Comparison of ENCODE assay signal across 18 mouse cellular contexts in genomic region chr4:84385156-84385555, GRCm38 (mm10).
"Had no signal": no experiment of that assay in that cellular context is flagged by ENCODE, and none has a peak within 500 bp of the region (broad histone marks: within the 10 kb centered on the region; RNA-seq: fewer than 3 reads in every experiment).

No protein-coding gene starts in this region.

- H3K9ac ChIP-seq: lung, embryonic 14.5 days; midbrain, embryonic 13.5 days; midbrain, embryonic 15.5 days; neural tube, embryonic 12.5 days had no signal

- H3K27ac ChIP-seq: macrophage; midbrain, embryonic 13.5 days; midbrain, embryonic 15.5 days; neural tube, embryonic 12.5 days had no signal

- H3K9me3 ChIP-seq: megakaryocyte, embryonic 14.5 days; midbrain, embryonic 13.5 days; midbrain, embryonic 15.5 days; neural tube, embryonic 12.5 days had no signal

- H3K4me3 ChIP-seq: megakaryocyte, embryonic 14.5 days; midbrain, embryonic 13.5 days; midbrain, embryonic 15.5 days; neural tube, embryonic 12.5 days had no signal

- DNase-seq: lung, adult 18-20 months; lung, embryonic 14.5 days; lung, postnatal 10 days; lung, postnatal 36 days; retina, postnatal 1 day; right cerebral cortex, adult 18-20 months; right cerebral cortex, postnatal 25 days; right cerebral cortex, postnatal 4 days; spleen, adult 18-20 months; thymus, adult 18-20 months; thymus, postnatal 14 days; thymus, postnatal 36 days had no signal

- H3K4me2 ChIP-seq: lung, embryonic 14.5 days; midbrain, embryonic 11.5 days; midbrain, embryonic 13.5 days; midbrain, embryonic 15.5 days; neural tube, embryonic 12.5 days had no signal

- H3K27me3 ChIP-seq: megakaryocyte, embryonic 14.5 days; midbrain, embryonic 15.5 days; neural tube, embryonic 12.5 days had no signal

- ATAC-seq: midbrain, embryonic 13.5 days; midbrain, embryonic 15.5 days had no signal

- H3K36me3 ChIP-seq: midbrain, embryonic 13.5 days; midbrain, embryonic 15.5 days; neural tube, embryonic 12.5 days had no signal

- H3K4me1 ChIP-seq: midbrain, embryonic 13.5 days; midbrain, embryonic 15.5 days; neural tube, embryonic 12.5 days had no signal
